Mouse (Mus musculus): ENCODE measurements around the gene Enc1. TPM values are rescaled to one million over a fixed set of nuclear protein-coding genes. Genes with fewer than 3 reads are reported as not detected.
"Not testable (repeated sequence)": the region's sequence is repeated elsewhere in the genome, so short reads cannot be mapped to it uniquely, and the experiment has no call there.

The Enc1 gene
- total RNA-seq, 1 experiment = 73.6 TPM

GRCm38 (mm10) chr13:97260456-97261180 is 19.7 kb downstream of the Enc1 start:
- Histone ChIP-seq H3K9me3 (ENCODE audit: control insufficient read depth, insufficient read depth, low read depth, low read length) (no peaks in the 10 kb centered on the region), H3K4me3 (ENCODE audit: insufficient read depth in 1 of 2, low read depth in 1 of 2, low read length in 2 of 2, poor library complexity in 1 of 2, severe bottlenecking in 1 of 2) (peak overlapping the region; percentile 42 to 49; a peak in 2 of 4 replicates), H3K4me1 (ENCODE audit: control insufficient read depth in 2 of 2, insufficient read depth in 2 of 2, low read length in 2 of 2, poor library complexity in 1 of 2) (peaks cover 4 to 32% of the 10 kb centered on the region in 2 experiments; a peak in 3 of 4 replicates), H3K27ac (ENCODE audit: insufficient read depth, low read depth, low read length, poor library complexity, severe bottlenecking) (peak overlapping the region; percentile 84), H3K36me3 (ENCODE audit: control insufficient read depth, insufficient read depth, low read length, poor library complexity, severe bottlenecking) (no peaks in the 10 kb centered on the region), H3K9ac (ENCODE audit: insufficient read depth, low read depth, low read length, poor library complexity, severe bottlenecking) (no peak overlapping the region; the same call in 1 of the 2 replicates)
- TF ChIP-seq ZNF384 (IDR thresholded peaks at IDR 0.05; ENCODE audit: low read depth, low read length) (0 out of 2 replicates have a peak, but pooled peaks have one; percentile 15), MAFK (IDR thresholded peaks at IDR 0.05; ENCODE audit: insufficient read depth, low read depth, low read length) (no peak)
- peak; percentile 83 for DNase-seq (ENCODE audit: low read depth, low spot score)
- in situ Hi-C loops (cut with MboI; ENCODE audit: low sequenced_read_pairs in 2 of 2, unreplicated experiment in 2 of 2) = no loop called here

DNA sequence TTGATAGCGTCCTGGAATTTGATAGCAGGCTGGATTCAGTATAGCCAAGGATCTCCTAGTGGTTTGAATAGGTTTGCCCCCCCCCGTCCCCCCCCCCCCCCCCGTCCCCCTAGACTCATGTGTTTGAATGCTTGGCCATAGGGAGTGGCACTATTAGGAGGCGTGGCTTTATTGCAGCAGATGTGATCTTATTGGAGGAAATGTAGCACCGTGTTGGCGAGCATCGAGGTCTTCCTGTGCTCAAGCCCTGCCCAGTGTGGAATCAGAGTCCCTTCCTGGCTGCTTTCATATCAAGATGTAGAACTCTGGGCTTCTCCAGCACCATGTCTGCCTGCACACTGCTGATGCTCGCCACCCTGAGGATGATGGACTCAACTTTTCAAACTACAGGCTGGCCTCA is 20.6 kb downstream of the Enc1 start:
- Histone ChIP-seq H3K27ac (ENCODE audit: insufficient read depth, low read depth, low read length, poor library complexity, severe bottlenecking) (peak overlapping the region; percentile 67), H3K4me3 (ENCODE audit: insufficient read depth in 1 of 2, low read depth in 1 of 2, low read length in 2 of 2, poor library complexity in 1 of 2, severe bottlenecking in 1 of 2) (0 out of 4 replicates have a peak overlapping the region, but pooled peaks have one; percentile 6 to 11), H3K36me3 (ENCODE audit: control insufficient read depth, insufficient read depth, low read length, poor library complexity, severe bottlenecking) (no peaks in the 10 kb centered on the region), H3K4me1 (ENCODE audit: control insufficient read depth in 2 of 2, insufficient read depth in 2 of 2, low read length in 2 of 2, poor library complexity in 1 of 2) (peaks cover 4 to 32% of the 10 kb centered on the region in 2 experiments; a peak in 3 of 4 replicates), H3K9me3 (ENCODE audit: control insufficient read depth, insufficient read depth, low read depth, low read length) (no peaks in the 10 kb centered on the region), H3K9ac (ENCODE audit: insufficient read depth, low read depth, low read length, poor library complexity, severe bottlenecking) (no peak overlapping the region)
- TF ChIP-seq ZC3H11A (IDR thresholded peaks at IDR 0.05; ENCODE audit: borderline replicate concordance, low read depth, low read length) = no peak
- no peak for TF ChIP-seq ZNF384 (IDR thresholded peaks at IDR 0.05; ENCODE audit: low read depth, low read length)
- TF ChIP-seq HCFC1 (IDR thresholded peaks at IDR 0.05; ENCODE audit: borderline replicate concordance, insufficient read depth, low read length) = no peak
- no peak for TF ChIP-seq MAFK (IDR thresholded peaks at IDR 0.05; ENCODE audit: insufficient read depth, low read depth, low read length)
- no peak for TF ChIP-seq CHD2 (IDR thresholded peaks at IDR 0.05; ENCODE audit: low read depth, low read length)
- in situ Hi-C loops (cut with MboI; ENCODE audit: low sequenced_read_pairs in 2 of 2, unreplicated experiment in 2 of 2) = no loop called here
- no peak for DNase-seq (ENCODE audit: low read depth, low spot score)

GRCm38 (mm10) chr13:97262676-97263075 is 21.8 kb downstream of the Enc1 start:
- Histone ChIP-seq H3K4me1 (ENCODE audit: control insufficient read depth in 2 of 2, insufficient read depth in 2 of 2, low read length in 2 of 2, poor library complexity in 1 of 2) (peaks cover 4 to 29% of the 10 kb centered on the region in 2 experiments; a peak in 3 of 4 replicates), H3K9me3 (ENCODE audit: control insufficient read depth, insufficient read depth, low read depth, low read length) (no peaks in the 10 kb centered on the region), H3K9ac (ENCODE audit: insufficient read depth, low read depth, low read length, poor library complexity, severe bottlenecking) (no peak overlapping the region), H3K36me3 (ENCODE audit: control insufficient read depth, insufficient read depth, low read length, poor library complexity, severe bottlenecking) (no peaks in the 10 kb centered on the region), H3K27ac (ENCODE audit: insufficient read depth, low read depth, low read length, poor library complexity, severe bottlenecking) (no peak overlapping the region), H3K4me3 (ENCODE audit: insufficient read depth in 1 of 2, low read depth in 1 of 2, low read length in 2 of 2, poor library complexity in 1 of 2, severe bottlenecking in 1 of 2) (no peak overlapping the region)
- in situ Hi-C loops (cut with MboI; ENCODE audit: low sequenced_read_pairs in 2 of 2, unreplicated experiment in 2 of 2) = no loop called here
- TF ChIP-seq MAFK (IDR thresholded peaks at IDR 0.05; ENCODE audit: insufficient read depth, low read depth, low read length) (no peak), ZC3H11A (IDR thresholded peaks at IDR 0.05; ENCODE audit: borderline replicate concordance, low read depth, low read length) (no peak)
- no peak for DNase-seq (ENCODE audit: low read depth, low spot score)

GRCm38 (mm10) chr13:97265534-97265933 is 24.6 kb downstream of the Enc1 start:
- H3K9me3 ChIP-seq (ENCODE audit: control insufficient read depth, insufficient read depth, low read depth, low read length); in situ Hi-C loops (cut with MboI; ENCODE audit: low sequenced_read_pairs in 2 of 2, unreplicated experiment in 2 of 2); H3K9ac ChIP-seq (ENCODE audit: insufficient read depth, low read depth, low read length, poor library complexity, severe bottlenecking); H3K36me3 ChIP-seq (ENCODE audit: control insufficient read depth, insufficient read depth, low read length, poor library complexity, severe bottlenecking); DNase-seq (ENCODE audit: low read depth, low spot score); H3K4me3 ChIP-seq (ENCODE audit: insufficient read depth in 1 of 2, low read depth in 1 of 2, low read length in 2 of 2, poor library complexity in 1 of 2, severe bottlenecking in 1 of 2); H3K27ac ChIP-seq (ENCODE audit: insufficient read depth, low read depth, low read length, poor library complexity, severe bottlenecking): not testable (repeated sequence)
- H3K4me1 ChIP-seq (ENCODE audit: control insufficient read depth in 2 of 2, insufficient read depth in 2 of 2, low read length in 2 of 2, poor library complexity in 1 of 2) = peaks cover 4 to 11% of the 10 kb centered on the region in 2 experiments; a peak in 2 of 4 replicates

DNA sequence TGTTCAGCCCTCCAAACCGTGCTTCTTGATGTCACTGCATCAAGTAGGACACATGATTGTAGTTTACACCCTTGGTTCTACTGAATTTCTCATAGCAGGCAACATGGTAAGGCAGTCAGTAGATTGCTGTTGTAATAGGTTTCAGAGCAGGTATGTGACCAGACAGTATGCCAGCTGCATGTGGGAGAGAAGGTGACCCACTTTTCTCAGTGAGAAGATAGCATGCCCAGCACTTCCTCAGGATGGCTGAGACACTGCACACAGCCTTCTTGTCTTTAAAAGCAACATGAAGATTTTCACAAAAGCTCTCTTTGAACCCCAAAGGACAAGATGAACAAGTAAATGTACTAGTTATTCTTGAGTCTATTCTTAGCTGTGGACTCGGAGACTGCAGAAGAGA is 29.8 kb downstream of the Enc1 start:
- H3K4me3 ChIP-seq (ENCODE audit: insufficient read depth in 1 of 2, low read depth in 1 of 2, low read length in 2 of 2, poor library complexity in 1 of 2, severe bottlenecking in 1 of 2) = no peak overlapping the region
- peaks cover 7 to 8% of the 10 kb centered on the region in 2 experiments for H3K4me1 ChIP-seq (ENCODE audit: control insufficient read depth in 2 of 2, insufficient read depth in 2 of 2, low read length in 2 of 2, poor library complexity in 1 of 2)
- DNase-seq (ENCODE audit: low read depth, low spot score) = no peak
- no peak overlapping the region for H3K27ac ChIP-seq (ENCODE audit: insufficient read depth, low read depth, low read length, poor library complexity, severe bottlenecking)
- no peak for TF ChIP-seq MAFK (IDR thresholded peaks at IDR 0.05; ENCODE audit: insufficient read depth, low read depth, low read length)
- TF ChIP-seq ZC3H11A (IDR thresholded peaks at IDR 0.05; ENCODE audit: borderline replicate concordance, low read depth, low read length) = no peak
- TF ChIP-seq CHD2 (IDR thresholded peaks at IDR 0.05; ENCODE audit: low read depth, low read length) = no peak
- TF ChIP-seq ZNF384 (IDR thresholded peaks at IDR 0.05; ENCODE audit: low read depth, low read length) = no peak
- TF ChIP-seq HCFC1 (IDR thresholded peaks at IDR 0.05; ENCODE audit: borderline replicate concordance, insufficient read depth, low read length) = no peak
- in situ Hi-C loops (cut with MboI; ENCODE audit: low sequenced_read_pairs in 2 of 2, unreplicated experiment in 2 of 2) = no loop called here
- H3K9me3 ChIP-seq (ENCODE audit: control insufficient read depth, insufficient read depth, low read depth, low read length) = no peaks in the 10 kb centered on the region
- H3K9ac ChIP-seq (ENCODE audit: insufficient read depth, low read depth, low read length, poor library complexity, severe bottlenecking) = no peak overlapping the region
- no peaks in the 10 kb centered on the region for H3K36me3 ChIP-seq (ENCODE audit: control insufficient read depth, insufficient read depth, low read length, poor library complexity, severe bottlenecking)

Data from ES-E14 (cell line).